Mouse (Mus musculus): ENCODE measurements at regions not wholly inside any gene's neighbourhood (a gene's known extent, or its start where the extent isn't known, plus 50 kb on each side); places are given as distances from the start of the nearest gene placed in this dataset.

DNA sequence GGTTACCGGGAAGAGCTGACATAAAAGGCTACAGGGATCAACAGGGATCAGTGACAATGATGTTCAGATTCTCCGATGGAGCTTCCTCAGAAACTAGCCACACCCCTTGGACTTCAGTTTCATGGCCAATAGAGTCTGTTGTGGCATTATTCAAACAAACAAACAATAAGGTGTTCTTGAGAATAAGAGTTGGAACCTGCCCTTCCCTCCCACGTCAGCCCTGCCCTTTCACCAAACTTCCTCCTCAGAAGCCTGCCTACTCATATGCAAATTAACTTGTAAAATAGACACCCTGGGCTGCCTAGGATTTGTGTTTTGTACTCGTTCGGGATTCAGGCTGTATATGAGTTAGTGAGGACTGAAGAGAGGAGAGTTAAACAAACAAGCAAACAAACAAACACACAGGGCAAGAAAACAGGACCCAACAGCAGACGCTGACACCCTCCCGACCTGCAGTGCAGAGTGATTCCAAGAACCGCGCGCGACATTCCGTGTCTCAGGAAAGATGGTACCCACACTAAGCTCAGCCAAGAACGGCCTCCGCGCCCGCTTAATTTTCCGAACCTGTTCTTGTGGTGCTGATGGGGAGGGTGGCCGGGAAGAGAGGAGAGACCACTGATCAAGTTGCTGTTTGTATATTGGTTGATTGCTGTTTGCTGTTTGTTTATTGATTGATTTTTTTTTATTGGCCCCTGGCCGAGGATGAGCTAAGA is 68.4 kb upstream of the Dusp5 start:
- TF ChIP-seq EP300 (optimal IDR thresholded peaks at IDR 0.05) (no peak), CTCF (IDR thresholded peaks at IDR 0.05; ENCODE audit: low read depth) (no peak)

DNA sequence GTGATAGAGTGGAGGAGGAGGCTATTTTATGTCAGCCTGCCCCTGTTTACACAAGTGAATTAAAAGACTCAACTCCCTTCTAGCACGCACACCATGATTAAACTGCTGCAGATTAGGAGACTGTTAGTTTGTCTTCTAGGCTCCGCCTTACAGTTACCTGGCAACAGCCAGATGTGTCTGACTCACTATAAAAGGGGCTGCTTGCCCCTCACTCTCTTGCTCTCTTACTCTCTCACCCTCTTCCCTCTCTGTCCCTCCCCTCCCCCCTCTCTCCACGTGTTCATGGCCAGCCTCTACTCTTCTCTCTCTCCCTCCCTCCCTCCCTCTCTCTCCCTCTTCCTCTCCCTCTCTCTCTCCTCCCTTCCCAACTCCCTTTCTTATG is 69.0 kb upstream of the Smndc1 start:
- ATAC-seq (ENCODE audit: low FRiP score, low TSS enrichment) (peak; percentile 16; the same call in 1 of the 2 replicates), DNase-seq (ENCODE audit: low spot score) (peak; percentile 36)
- no peaks in the 10 kb centered on the region for H3K9me3 ChIP-seq (ENCODE audit: control insufficient read depth, low read length)
- peaks cover 5% of the 10 kb centered on the region; the same call in 1 of the 2 replicates for H3K4me1 ChIP-seq (replicated peaks; ENCODE audit: control insufficient read depth, insufficient read depth)
- TF ChIP-seq EP300 (optimal IDR thresholded peaks at IDR 0.05) (no peak), CTCF (IDR thresholded peaks at IDR 0.05; ENCODE audit: low read depth) (no peak)
- no peaks in the 10 kb centered on the region for H3K36me3 ChIP-seq (ENCODE audit: control insufficient read depth, insufficient read depth, low read length)
- H3K4me2 ChIP-seq (replicated peaks; ENCODE audit: low read depth) = no peak overlapping the region
- WGBS = 15% methylated on average over 3 of the region's 3 CpGs
- H3K4me3 ChIP-seq (ENCODE audit: low read depth, low read length) = no peak overlapping the region
- H3K27me3 ChIP-seq (ENCODE audit: control insufficient read depth, insufficient read depth, low read length) = no peaks in the 10 kb centered on the region
- H3K27ac ChIP-seq (replicated peaks) = no peak overlapping the region
- H3K9ac ChIP-seq (ENCODE audit: low read length) = no peak overlapping the region

More for the DNA sequence above, 68.4 kb upstream of the Dusp5 start:
- no peaks in the 10 kb centered on the region for H3K36me3 ChIP-seq (ENCODE audit: control insufficient read depth, insufficient read depth, low read length)
- peaks cover 5% of the 10 kb centered on the region; the same call in 1 of the 2 replicates for H3K4me1 ChIP-seq (replicated peaks; ENCODE audit: control insufficient read depth, insufficient read depth)
- H3K4me2 ChIP-seq (replicated peaks; ENCODE audit: low read depth) = peak overlapping the region; percentile 40
- no peaks in the 10 kb centered on the region for H3K27me3 ChIP-seq (ENCODE audit: control insufficient read depth, insufficient read depth, low read length)
- peak overlapping the region; percentile 1; the same call in 1 of the 2 replicates for H3K4me3 ChIP-seq (ENCODE audit: low read depth, low read length)
- peak overlapping the region; percentile 8; the same call in 1 of the 2 replicates for H3K9ac ChIP-seq (ENCODE audit: low read length)
- DNase-seq (ENCODE audit: low spot score) = peak; percentile 74
- ATAC-seq (ENCODE audit: low FRiP score, low TSS enrichment) = peak; percentile 54
- no peaks in the 10 kb centered on the region for H3K9me3 ChIP-seq (ENCODE audit: control insufficient read depth, low read length)
- peak overlapping the region; percentile 87 for H3K27ac ChIP-seq (replicated peaks)
- 20% methylated on average over 19 of the region's 19 CpGs for WGBS

DNA sequence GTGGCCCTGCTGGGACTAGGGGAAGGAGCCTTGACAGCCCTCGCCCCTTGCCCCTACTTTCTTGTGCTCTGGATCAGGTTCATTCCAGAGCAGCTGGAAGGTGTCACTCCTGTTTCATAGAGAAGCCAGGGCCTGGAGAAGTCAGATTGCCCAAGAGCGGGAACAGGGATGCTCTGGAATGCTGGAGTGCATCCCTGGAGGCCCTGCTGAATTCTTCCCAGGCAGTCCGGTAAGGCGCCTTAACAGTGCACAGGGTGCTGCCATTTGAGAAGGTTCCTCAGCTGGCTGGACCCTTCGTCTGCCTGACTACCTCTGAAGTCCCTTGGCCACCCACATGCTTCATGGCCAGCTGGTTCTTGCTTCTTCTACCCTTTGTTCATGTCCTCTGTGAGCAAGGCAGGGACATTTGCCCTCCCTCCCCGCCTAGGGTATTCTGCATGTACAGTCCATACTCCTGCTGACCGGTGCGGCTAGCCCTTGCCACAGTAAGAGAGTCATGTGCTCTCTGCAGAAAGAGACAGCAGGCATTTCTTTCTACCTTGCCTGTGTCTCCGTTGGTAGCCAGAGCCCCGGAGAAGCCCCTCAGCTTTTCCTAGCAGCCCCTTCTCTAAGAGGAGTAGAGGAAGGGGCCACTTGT is 68.5 kb upstream of the Smndc1 start:
- Histone ChIP-seq H3K4me2 (replicated peaks; ENCODE audit: low read depth) (no peak overlapping the region), H3K27ac (replicated peaks) (peak overlapping the region; percentile 58; the same call in 1 of the 2 replicates), H3K36me3 (ENCODE audit: control insufficient read depth, insufficient read depth, low read length) (no peaks in the 10 kb centered on the region), H3K4me1 (replicated peaks; ENCODE audit: control insufficient read depth, insufficient read depth) (peaks cover 5% of the 10 kb centered on the region; the same call in 1 of the 2 replicates), H3K4me3 (ENCODE audit: low read depth, low read length) (no peak overlapping the region), H3K9me3 (ENCODE audit: control insufficient read depth, low read length) (no peaks in the 10 kb centered on the region), H3K9ac (ENCODE audit: low read length) (no peak overlapping the region), H3K27me3 (ENCODE audit: control insufficient read depth, insufficient read depth, low read length) (no peaks in the 10 kb centered on the region)
- DNase-seq (ENCODE audit: low spot score) = no peak
- TF ChIP-seq EP300 (optimal IDR thresholded peaks at IDR 0.05) (no peak), CTCF (IDR thresholded peaks at IDR 0.05; ENCODE audit: low read depth) (no peak)
- no peak for ATAC-seq (ENCODE audit: low FRiP score, low TSS enrichment)
- 42% methylated on average over 10 of the region's 10 CpGs for WGBS

DNA sequence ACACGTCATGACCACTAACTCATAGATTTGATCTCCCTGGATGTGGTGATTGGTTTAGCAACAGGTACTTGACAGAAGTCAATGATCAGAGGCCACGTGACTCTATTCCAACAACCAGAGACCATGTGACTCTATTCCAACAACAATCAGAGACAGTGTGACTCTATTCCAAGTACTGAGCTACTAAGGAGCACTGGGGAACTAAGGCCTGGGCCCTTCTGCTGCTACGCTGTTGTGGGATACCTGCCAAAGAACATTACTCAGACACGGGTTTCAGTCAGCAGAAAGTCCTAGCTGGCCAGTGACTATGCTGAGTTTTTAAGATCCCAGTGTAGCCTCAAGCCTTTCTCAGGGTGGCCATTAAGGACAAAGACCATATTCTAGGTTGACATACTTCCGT is 66.3 kb upstream of the Smndc1 start:
- TF ChIP-seq EP300 (optimal IDR thresholded peaks at IDR 0.05) (no peak), CTCF (IDR thresholded peaks at IDR 0.05; ENCODE audit: low read depth) (no peak)
- Histone ChIP-seq H3K9ac (ENCODE audit: low read length) (no peak overlapping the region), H3K4me3 (ENCODE audit: low read depth, low read length) (no peak overlapping the region), H3K27ac (replicated peaks) (no peak overlapping the region), H3K27me3 (ENCODE audit: control insufficient read depth, insufficient read depth, low read length) (no peaks in the 10 kb centered on the region), H3K9me3 (ENCODE audit: control insufficient read depth, low read length) (no peaks in the 10 kb centered on the region), H3K4me2 (replicated peaks; ENCODE audit: low read depth) (no peak overlapping the region), H3K36me3 (ENCODE audit: control insufficient read depth, insufficient read depth, low read length) (no peaks in the 10 kb centered on the region), H3K4me1 (replicated peaks; ENCODE audit: control insufficient read depth, insufficient read depth) (0 out of 2 replicates have a peak, but pooled peaks cover 5% of the 10 kb centered on the region)
- 61% methylated on average over 5 of the region's 5 CpGs for WGBS
- ATAC-seq (ENCODE audit: low FRiP score, low TSS enrichment) = no peak
- no peak for DNase-seq (ENCODE audit: low spot score)

DNA sequence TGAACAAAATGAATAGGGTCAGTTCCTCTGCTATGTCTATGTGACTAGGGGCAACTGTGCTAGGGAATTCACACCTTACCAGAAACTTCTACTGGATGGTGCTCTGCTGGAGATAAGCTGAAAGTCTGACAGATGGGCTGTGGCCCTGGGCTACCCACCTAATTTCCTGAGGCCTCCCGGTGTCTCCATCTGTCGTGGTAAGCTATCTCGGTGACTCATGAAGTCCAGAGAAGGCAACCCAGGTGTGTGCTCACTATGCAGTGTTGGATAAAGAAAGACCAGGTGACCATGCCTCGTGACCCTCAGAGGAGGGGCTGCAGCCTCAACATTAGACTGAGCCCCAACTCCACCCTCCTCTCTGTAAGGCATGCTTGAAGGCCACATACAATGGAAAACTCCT is 64.2 kb upstream of the Smndc1 start:
- WGBS = 74% methylated on average over 4 of the region's 4 CpGs
- Histone ChIP-seq H3K36me3 (ENCODE audit: control insufficient read depth, insufficient read depth, low read length) (no peaks in the 10 kb centered on the region), H3K4me1 (replicated peaks; ENCODE audit: control insufficient read depth, insufficient read depth) (peaks cover 8% of the 10 kb centered on the region), H3K9me3 (ENCODE audit: control insufficient read depth, low read length) (no peaks in the 10 kb centered on the region), H3K4me3 (ENCODE audit: low read depth, low read length) (no peak overlapping the region), H3K27me3 (ENCODE audit: control insufficient read depth, insufficient read depth, low read length) (no peaks in the 10 kb centered on the region), H3K4me2 (replicated peaks; ENCODE audit: low read depth) (no peak overlapping the region), H3K27ac (replicated peaks) (no peak overlapping the region), H3K9ac (ENCODE audit: low read length) (no peak overlapping the region)
- TF ChIP-seq EP300 (optimal IDR thresholded peaks at IDR 0.05) (no peak), CTCF (IDR thresholded peaks at IDR 0.05; ENCODE audit: low read depth) (no peak)
- DNase-seq (ENCODE audit: low spot score) (no peak), ATAC-seq (ENCODE audit: low FRiP score, low TSS enrichment) (no peak)

DNA sequence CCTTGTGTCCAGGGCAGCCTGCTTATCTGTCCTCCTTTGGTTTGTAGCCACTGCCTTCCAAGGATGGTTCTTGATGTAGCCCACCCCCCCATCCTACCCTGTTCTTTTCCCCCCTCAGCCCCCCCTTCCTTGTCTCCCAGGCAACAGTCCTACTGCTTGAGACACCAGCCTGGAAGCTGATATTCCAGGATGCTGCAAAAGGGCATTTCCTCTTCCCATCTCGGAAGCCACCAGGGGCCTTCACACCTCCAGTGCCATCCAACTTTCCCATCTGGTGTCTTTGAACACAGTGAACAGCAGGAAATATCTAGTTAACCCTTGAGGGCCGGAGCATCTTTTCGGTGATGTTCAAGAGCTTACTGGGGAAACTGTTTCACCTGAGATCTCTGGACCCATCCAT is 63.7 kb upstream of the Smndc1 start:
- Histone ChIP-seq H3K4me3 (ENCODE audit: low read depth, low read length) (no peak overlapping the region), H3K27ac (replicated peaks) (no peak overlapping the region), H3K4me1 (replicated peaks; ENCODE audit: control insufficient read depth, insufficient read depth) (peaks cover 12% of the 10 kb centered on the region), H3K9ac (ENCODE audit: low read length) (no peak overlapping the region), H3K4me2 (replicated peaks; ENCODE audit: low read depth) (no peak overlapping the region), H3K36me3 (ENCODE audit: control insufficient read depth, insufficient read depth, low read length) (no peaks in the 10 kb centered on the region), H3K9me3 (ENCODE audit: control insufficient read depth, low read length) (no peaks in the 10 kb centered on the region), H3K27me3 (ENCODE audit: control insufficient read depth, insufficient read depth, low read length) (no peaks in the 10 kb centered on the region)
- TF ChIP-seq EP300 (optimal IDR thresholded peaks at IDR 0.05) (no peak), CTCF (IDR thresholded peaks at IDR 0.05; ENCODE audit: low read depth) (no peak)
- DNase-seq (ENCODE audit: low spot score) (no peak), ATAC-seq (ENCODE audit: low FRiP score, low TSS enrichment) (no peak)
- 89% methylated on average over 3 of the region's 3 CpGs for WGBS
